Mouse (Mus musculus) telencephalon, adult 2 months (tissue): Measurements from ENCODE around the gene Kcns3.
"Not testable (repeated sequence)": the region's sequence is repeated elsewhere in the genome, so short reads cannot be mapped to it uniquely, and the experiment has no call there.

Experiments used
- DNase-seq: peaks from one replicate; pipeline ENCODE4 v3.0.0-alpha.2; 2011; ENCODE audit warnings: low read depth, low spot score

Gene Kcns3

DNA sequence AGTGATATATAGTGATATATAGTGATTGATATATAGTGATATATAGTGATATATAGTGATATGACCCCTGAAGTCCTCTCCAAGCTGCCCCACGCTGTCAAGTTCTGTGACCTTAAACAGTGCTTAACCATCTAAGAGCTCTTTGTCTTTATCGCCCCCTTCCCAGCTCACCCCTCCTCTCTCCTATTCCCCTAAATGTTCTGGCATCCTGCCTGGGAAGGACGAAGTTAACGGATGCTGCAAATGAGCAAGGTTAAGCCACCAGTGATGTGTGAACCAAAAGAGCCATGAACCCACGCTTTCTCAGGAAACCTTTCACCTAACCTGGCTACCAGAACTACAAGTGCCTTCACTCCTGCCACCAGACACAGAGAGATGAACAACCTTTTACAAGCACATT lies 64.0 kb downstream of the Kcns3 start:
- no peak for DNase-seq

DNA sequence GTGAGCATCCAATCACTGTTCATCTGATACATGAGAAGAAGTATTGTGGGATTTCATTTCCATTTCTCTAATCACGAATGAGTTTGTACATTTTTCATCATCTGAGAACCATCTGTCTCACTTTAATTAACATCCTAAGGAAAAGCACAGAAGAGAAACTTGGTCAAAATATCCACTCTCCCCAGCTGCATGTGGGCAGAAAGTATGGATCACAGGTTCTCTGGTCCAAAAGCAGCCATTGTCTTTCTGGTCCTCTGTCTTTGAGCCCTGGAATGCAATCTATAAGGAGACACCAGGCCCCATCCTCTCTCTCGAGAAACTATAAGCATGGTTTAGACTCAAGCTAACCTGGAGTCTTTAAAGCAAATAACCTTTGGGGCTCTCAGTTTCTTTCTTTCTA lies 79.8 kb downstream of the Kcns3 start:
- peak; percentile 19 for DNase-seq

DNA sequence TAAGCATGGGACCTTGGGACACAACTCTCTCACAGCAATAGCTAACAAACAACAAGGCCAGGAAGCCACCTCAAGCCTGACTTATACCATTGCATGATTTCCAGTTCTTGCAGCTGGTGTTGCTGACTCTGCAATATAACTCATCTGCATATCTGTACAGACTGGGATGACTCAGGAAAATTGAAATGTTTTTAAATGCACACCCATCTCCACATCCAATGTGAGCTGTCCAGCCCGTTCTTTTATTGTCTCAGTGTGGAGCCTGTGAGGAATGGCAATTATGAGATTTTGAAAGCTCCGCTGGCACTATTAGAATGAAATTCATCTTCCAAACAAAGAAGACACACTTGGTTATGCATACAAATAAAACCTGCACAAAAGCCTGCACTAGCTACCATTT lies 84.0 kb downstream of the Kcns3 start:
- no peak for DNase-seq

DNA sequence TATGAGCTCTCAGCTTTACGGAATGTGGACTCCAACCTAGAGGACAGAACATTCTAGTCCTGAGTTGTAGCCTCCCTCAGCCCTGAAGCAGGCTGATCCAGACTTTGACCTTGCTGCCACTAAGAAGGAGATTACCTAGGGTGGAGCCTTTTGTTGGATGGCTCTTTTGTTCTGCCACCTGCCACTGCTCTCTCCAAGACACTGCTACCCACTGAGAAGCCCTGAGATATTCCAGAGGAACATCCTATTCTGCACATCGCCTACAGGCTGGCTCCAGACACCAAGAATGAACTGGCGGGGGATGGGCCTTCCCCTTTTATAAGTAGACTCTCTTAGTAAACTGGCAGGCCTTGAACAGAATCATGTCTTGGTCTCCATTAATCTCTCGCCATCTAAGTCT lies 98.2 kb downstream of the Kcns3 start:
- not testable (repeated sequence) for DNase-seq

DNA sequence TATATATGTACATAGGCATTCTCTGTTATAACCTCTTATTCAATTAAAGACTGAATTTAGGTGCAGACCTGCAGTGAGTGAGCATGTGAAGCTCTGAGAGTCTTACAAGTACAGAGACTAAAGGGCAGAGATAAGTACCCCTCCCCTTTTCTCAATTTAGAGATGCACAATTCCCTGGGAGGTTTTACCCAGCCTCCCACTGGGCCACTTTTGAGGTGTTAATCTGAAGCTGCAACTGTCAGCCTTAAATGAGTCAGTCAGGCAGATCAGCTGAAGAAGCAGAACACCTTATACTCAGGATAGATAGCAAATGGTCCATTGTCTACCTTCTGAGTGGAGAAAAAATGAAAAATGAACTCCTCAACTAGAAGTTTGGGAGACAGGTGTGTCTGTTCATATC lies 109.0 kb downstream of the Kcns3 start:
- DNase-seq, result no peak
